Mouse (Mus musculus) liver, postnatal 0 days (tissue): ENCODE data around the gene Hmbs.

ENCODE experiments used
- CTCF ChIP-seq: sonication (generic); IDR thresholded peaks from 2 replicates; pipeline ENCODE4 v1.5.1; 2016; ENCODE audit warnings: antibody characterized with exemption, low read depth
- EP300 ChIP-seq: IDR thresholded peaks from 2 replicates; pipeline ENCODE4 v1.6.1; 2016; ENCODE audit warnings: antibody characterized with exemption, low read depth, mild to moderate bottlenecking

- TF ChIP-seq CTCF (no peak), EP300 (peak; percentile 69)
These were observed 25.8 kb downstream of the Hmbs start for GRCm38 (mm10) chr9:44318076-44318825.
